Mouse (Mus musculus): ENCODE results near the gene Zfp445. TPM values are rescaled to one million over a fixed set of nuclear protein-coding genes. Genes with fewer than 3 reads are reported as not detected.

Zfp445 gene
- total RNA-seq, 2 experiments from 2014 or later: 93.7 to 136 TPM

DNA sequence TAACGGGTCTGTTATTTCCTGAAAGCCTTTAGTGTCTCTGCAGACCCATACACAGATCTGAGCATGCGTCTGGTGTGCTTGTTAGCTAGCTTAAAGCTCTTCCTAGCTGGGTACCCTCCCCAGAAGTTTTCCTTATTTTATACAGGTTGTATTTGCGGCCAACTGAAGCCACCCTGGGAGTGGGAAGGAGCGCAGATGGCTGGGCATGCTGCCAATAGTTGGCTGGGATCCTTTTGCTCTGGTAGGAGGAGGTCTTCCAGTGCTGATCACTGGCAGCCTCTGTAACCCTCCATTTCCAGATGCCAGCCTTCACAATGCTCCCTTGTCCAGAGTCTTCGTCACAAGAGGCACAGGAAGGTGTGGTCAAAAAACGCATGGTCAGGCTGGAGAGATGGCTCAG is 29.0 kb downstream of the Zfp445 start:
- peak; percentile 73 for DNase-seq

DNA sequence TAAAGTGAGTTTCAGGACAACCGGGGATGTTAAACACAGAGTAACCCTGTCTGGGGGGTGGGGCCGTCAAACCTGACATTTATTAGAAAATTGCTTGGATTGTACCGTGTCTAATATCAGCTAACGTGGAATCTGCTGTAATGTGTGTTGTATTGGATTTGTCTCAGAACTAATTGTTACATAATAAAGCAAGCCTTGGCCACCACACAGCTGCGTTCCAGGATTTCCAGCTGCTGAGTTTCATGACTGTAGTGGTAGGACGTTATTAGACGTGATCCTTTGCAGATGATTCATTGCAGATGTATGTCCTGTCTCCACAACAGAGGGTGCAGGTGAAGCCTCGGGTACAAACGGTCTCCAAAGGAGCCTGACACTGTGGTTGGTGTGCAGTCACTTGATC is 29.7 kb downstream of the Zfp445 start:
- DNase-seq: no peak

DNA sequence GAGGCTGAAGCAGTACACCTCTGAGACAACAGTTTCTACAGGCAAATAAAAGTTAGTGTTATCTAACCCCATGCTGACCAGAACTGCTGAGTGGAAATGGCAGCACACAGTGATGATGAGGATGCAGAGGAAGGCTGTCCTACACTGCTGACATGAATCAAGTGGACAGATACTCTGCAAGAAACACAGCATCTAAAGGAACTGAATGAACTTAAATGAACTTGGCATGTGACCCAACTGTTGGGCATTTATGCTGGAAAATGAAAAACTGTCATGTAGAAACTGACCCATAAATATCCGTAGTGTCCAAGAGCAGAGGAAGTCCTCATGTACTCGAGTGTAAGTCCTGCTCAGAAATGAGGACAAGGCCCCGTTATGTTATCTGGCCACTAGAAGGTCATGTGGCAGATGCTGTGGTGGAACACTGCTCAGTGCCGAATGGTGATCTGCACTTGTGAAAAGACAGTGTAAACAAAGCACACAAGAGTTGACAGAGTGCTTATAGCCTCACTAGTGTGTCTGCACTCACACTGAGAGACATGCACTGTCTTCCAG is 35.9 kb downstream of the Zfp445 start:
- DNase-seq: no peak

DNA sequence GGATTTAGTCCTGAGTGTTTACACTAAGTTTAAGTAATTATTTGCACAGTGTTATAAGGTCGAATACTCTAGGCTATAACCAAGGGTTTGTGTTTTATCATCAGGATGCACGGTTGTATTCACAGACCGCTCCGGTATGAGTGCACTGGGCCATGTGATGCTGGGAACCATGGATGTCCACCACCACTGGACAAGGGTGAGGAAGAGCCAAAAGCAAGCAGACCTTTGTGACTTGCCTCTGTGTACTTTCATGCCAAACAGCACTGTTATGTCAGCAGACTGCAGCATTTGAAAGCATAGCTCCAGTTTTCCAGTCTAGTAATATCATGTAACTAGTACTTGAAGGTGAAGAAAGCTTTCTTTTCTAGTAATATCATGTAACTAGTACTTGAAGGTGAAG is 39.1 kb downstream of the Zfp445 start:
- DNase-seq: no peak

DNA sequence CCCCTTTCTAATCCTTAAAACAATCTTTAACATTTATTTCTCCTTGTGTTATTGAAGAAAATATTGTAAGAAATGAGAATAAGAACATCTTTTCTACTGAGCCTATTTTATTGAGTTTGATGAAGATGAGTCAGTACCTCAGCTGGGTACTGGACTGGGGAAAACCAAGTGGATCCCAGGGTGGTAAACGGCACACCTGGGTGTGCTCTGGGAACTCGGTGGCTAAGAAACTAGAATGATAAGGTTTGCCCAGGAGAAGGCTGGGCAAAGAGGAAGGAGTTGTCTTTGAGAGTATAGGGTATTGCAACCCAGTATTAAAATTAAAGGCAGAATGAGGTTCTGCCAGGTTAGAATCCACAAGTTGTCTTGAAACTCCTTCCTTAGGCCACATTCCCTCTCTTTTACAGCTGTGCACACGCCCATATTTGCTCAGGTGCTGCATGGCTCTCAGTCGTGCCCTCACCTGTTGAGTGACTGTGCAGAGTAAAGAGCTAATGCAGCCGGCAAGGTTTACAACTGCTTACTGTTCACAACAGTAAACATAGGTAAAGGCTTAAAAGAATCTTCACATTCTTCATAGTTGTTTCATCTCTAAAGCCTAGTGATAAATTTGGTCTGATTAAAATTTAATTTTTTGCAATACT is 42.3 kb downstream of the Zfp445 start:
- no peak for DNase-seq

DNA sequence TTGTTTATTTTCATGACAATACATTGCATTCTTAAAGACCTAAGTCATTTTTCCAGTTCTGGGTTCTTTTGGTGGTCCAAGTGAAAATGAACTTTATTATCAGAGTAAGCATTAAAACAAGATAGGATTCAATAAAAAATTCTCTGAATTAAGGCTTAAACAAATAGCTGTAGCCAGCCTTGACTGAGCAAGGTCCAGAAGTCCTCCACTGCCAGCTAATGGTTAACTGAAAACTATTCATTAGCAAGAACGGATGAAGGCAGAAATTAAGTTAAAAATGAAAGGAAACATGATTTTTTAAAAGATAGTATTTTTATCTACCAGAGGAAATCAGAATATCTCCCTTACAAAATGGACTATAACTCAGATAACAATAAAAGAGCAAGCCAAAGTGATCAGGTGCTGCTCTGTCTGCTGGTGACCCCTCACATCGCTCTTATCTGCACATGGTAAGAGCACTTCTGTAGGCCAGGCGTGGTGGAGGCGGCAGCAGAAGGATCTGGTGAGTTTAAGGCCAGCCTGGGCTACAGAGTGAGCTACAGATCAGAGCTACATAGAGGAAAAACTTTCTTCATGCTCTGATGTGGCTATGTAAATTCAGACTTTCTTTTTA is 50.5 kb downstream of the Zfp445 start:
- no peak for DNase-seq

DNA sequence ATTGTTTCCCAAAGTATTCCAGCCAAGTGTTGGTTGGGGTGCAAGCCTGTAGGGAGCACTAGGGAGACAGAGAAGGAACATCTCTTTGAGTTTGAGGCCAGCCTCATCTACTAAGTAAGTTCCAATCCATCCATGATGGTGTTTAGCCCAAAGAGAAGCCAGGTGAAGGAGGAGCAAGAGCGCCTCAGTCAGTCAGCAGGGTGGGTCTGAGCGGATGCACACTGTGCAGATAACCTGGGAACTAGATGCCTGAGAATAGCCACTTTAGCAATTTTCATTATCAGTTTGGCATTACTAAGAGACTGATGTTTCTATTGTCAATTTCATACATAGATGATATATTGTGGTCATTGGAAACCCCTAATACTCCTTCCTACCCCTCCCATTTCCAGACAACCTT is 51.0 kb downstream of the Zfp445 start:
- DNase-seq: no peak

DNA sequence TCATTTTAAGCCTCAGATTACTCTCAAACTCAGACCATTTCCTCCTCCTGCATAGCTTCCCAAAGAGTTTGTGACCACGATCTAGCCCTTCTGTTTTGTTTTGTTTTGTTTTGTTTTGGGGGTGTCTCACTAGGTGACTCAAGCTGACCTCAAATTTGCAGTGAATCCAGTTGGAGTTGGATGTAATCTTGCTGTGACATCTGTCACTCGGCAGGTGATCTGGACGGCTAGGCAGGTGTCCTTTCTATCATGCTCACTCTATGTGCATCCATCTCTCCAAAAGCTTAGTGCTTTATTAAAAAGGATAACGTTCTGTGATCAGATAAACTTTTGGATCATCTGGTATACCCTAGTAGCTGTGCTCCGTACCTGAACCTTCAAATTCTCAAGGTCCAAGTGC is 53.4 kb downstream of the Zfp445 start:
- DNase-seq: no peak

DNA sequence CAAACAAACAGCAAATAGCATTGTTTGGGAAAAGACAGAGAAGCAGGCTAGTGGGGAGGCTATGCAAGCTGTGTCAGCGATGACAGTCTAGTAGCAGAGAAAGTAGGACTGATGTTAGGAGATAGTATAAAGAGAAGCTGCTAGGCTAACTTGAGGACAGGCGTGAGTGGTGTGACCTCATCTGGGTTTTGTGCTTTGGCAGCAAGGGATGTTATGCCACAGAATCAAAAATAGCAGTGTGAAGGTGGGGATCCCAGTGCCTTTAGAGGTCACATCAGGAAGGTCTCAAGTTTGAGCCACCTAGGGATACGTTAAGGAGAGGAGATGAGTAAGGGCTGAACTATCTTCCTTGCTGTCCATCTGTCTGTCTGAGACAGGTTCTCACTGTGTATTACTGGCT is 55.6 kb downstream of the Zfp445 start:
- DNase-seq: no peak

DNA sequence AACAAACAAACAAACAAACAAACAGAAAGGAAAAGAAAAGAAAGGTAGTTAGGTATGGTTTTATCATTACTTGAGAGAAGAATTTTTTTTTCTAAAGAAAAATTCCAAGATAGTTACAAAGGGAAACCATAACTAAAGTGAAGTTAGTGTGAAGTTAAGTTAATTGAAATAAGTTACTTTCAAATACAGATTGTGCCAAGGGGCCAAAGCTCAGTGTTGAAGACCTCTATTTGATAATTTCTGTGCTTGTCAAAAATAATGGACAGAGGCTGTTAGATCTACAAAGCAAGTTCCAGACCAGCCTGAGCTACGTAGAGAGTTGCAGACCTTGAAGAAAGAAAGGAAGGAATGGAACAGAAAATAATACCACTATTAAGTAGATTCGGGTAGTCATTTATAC is 58.6 kb downstream of the Zfp445 start:
- DNase-seq: no peak

DNA sequence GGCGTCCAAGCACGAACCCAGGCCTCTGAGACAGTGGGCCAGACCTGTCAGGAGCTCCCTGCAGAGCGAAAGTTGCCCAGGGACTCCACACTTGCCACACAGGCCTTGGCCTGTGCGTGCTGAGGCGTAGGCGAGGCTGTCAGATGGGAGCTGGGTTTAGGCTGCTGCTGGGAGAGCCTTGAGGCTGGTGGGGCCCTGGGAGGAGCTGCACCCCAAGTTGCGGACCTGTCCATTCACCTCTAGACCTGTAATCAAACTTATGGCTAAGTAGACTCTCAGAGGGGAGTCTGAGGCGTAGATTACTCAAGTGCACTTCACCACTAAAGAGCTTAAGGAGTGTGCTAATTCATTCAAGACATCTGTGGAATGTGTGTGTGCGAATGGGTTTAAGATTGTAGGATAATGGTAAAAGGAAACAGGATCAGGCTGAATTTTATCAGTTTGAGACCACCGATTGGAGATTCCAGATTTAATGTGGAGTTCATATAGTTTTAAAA is 59.9 kb downstream of the Zfp445 start:
- no peak for DNase-seq

DNA sequence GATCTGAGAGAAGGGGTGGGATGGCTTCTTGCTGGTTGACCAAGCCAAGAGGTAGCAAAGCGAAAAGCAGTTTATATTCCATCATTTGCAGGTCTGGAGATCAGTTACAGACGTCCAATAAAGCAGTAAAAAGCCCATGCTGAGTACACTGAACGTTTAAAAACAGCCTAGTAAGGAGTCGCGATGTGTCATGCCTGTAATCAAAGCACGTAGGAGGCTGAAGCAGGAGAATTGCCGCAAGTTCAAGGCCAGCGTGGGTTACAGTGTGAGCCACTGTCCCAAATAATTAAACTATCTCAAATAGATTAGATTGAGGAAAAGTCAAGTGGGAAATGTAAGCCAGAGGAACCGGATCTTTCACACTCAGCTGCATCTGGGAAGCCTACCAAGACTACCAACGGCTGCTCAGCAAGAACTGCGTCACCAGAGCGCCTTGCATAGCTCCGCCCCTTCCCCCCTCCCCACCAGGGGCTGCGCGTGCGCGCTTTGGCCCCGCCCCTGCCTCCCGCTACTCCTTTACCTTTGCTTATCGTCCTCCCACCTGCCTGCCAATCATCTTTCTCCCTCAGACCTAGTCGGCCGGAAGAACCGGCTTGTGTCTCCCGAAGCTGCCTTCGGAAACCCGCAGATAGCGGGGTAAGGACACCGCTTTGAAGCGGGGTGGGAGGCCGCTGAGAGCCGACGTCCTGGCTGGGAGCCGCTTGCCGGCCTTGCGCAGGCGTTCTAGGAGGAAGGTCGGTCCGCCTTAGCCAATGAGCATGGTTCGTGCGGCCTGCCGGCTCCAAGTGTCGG is 60.6 kb downstream of the Zfp445 start, which contains the start of gene Tcaim:
Gene Tcaim, plus strand, starts transcription at position 487 of the 792 bp plus-strand sequence.
- peak; percentile 95 for DNase-seq

Other genes starting within 250 kb of the Zfp445 start
- not detected for gene Topaz1, start 118.7 kb downstream of the Zfp445 start, total RNA-seq (2021)
- gene Tcaim, start 60.5 kb downstream of the Zfp445 start, total RNA-seq (2021): 10 to 100 TPM; 14.2 to 19.0 TPM
- not detected for gene Gm35549, start 22.0 kb downstream of the Zfp445 start, total RNA-seq (2021)
- gene Zkscan7, start 19.7 kb upstream of the Zfp445 start, total RNA-seq (2021): 10 to 100 TPM in 1 of 2 experiments, 1 to 10 TPM in 1; 8.5 to 12.5 TPM
- gene Zfp105, start 57.1 kb upstream of the Zfp445 start, total RNA-seq (2021): 1 to 10 TPM; 5.6 to 5.9 TPM
- 10 to 100 TPM; 28.0 to 28.3 TPM for gene 1110059G10Rik, start 85.0 kb upstream of the Zfp445 start, total RNA-seq (2021)
- 10 to 100 TPM; 11.3 to 15.4 TPM for gene Kif15, start 85.0 kb upstream of the Zfp445 start, total RNA-seq (2021)
- gene Tmem42, start 155.3 kb upstream of the Zfp445 start, total RNA-seq (2021): 10 to 100 TPM; 15.0 to 18.4 TPM
- gene Tgm4, start 168.7 kb upstream of the Zfp445 start, total RNA-seq (2021): under 1 TPM; 0.21 to 0.82 TPM
- 10 to 100 TPM; 54.8 to 61.9 TPM for gene Zdhhc3, start 247.2 kb upstream of the Zfp445 start, total RNA-seq (2021)
- gene Exosc7, start 247.2 kb upstream of the Zfp445 start, total RNA-seq (2021): 10 to 100 TPM; 40.7 to 44.3 TPM

Measured in adrenal gland, postnatal 10 days (tissue).